Mouse (Mus musculus): ENCODE data around the gene Otx2. TPM values are rescaled to one million over a fixed set of nuclear protein-coding genes. Genes with fewer than 3 reads are reported as not detected.
"Not testable (repeated sequence)": the region's sequence is repeated elsewhere in the genome, so short reads cannot be mapped to it uniquely, and the experiment has no call there.

Otx2 gene
- polyA plus RNA-seq, 1 experiment from 2014 or later: 21.9 TPM

GRCm38 (mm10) chr14:48641462-48642395 lies 31.9 kb downstream of the Otx2 start:
- ATAC-seq (ENCODE audit: low FRiP score, low read depth): no peak
- Histone ChIP-seq H3K27me3 (peaks cover 2% of the 10 kb centered on the region; the same call in 1 of the 2 replicates), H3K27ac (replicated peaks) (no peak overlapping the region), H3K4me1 (replicated peaks) (no peaks in the 10 kb centered on the region), H3K36me3 (no peaks in the 10 kb centered on the region), H3K4me3 (no peak overlapping the region), H3K9ac (no peak overlapping the region), H3K9me3 (no peaks in the 10 kb centered on the region), H3K4me2 (no peak overlapping the region)
- WGBS: 74% methylated on average over 12 of the region's 12 CpGs

- Histone ChIP-seq H3K4me3 (no peak overlapping the region), H3K27me3 (no peaks in the 10 kb centered on the region), H3K27ac (replicated peaks) (no peak overlapping the region), H3K36me3 (no peaks in the 10 kb centered on the region), H3K4me1 (replicated peaks) (no peaks in the 10 kb centered on the region), H3K9ac (no peak overlapping the region), H3K9me3 (no peaks in the 10 kb centered on the region), H3K4me2 (no peak overlapping the region)
- 93% methylated on average over 3 of the region's 3 CpGs for WGBS
- no peak for ATAC-seq (ENCODE audit: low FRiP score, low read depth)
These were observed 40.5 kb downstream of the Otx2 start for GRCm38 (mm10) chr14:48633141-48633540.

GRCm38 (mm10) chr14:48632335-48632734 lies 41.3 kb downstream of the Otx2 start:
- no peak overlapping the region for H3K4me3 ChIP-seq
- no peaks in the 10 kb centered on the region for H3K9me3 ChIP-seq
- H3K27ac ChIP-seq (replicated peaks): no peak overlapping the region
- 90% methylated on average over 8 of the region's 8 CpGs for WGBS
- no peaks in the 10 kb centered on the region for H3K27me3 ChIP-seq
- H3K4me2 ChIP-seq: no peak overlapping the region
- no peak overlapping the region for H3K9ac ChIP-seq
- no peaks in the 10 kb centered on the region for H3K36me3 ChIP-seq
- no peak for ATAC-seq (ENCODE audit: low FRiP score, low read depth)
- H3K4me1 ChIP-seq (replicated peaks): no peaks in the 10 kb centered on the region

- Histone ChIP-seq H3K27me3 (no peaks in the 10 kb centered on the region), H3K36me3 (no peaks in the 10 kb centered on the region), H3K27ac (replicated peaks) (no peak overlapping the region), H3K4me2 (no peak overlapping the region), H3K9me3 (no peaks in the 10 kb centered on the region), H3K4me1 (replicated peaks) (no peaks in the 10 kb centered on the region), H3K4me3 (no peak overlapping the region), H3K9ac (no peak overlapping the region)
- WGBS: 78% methylated on average over 2 of the region's 2 CpGs
- no peak for ATAC-seq (ENCODE audit: low FRiP score, low read depth)
These were observed 42.1 kb downstream of the Otx2 start for GRCm38 (mm10) chr14:48631486-48631885.

- peaks cover 3% of the 10 kb centered on the region; the same call in 1 of the 2 replicates for H3K4me1 ChIP-seq (replicated peaks)
- H3K4me3 ChIP-seq: no peak overlapping the region
- no peaks in the 10 kb centered on the region for H3K27me3 ChIP-seq
- no peak overlapping the region for H3K27ac ChIP-seq (replicated peaks)
- H3K9ac ChIP-seq: no peak overlapping the region
- no peaks in the 10 kb centered on the region for H3K9me3 ChIP-seq
- no peak for ATAC-seq (ENCODE audit: low FRiP score, low read depth)
- H3K36me3 ChIP-seq: no peaks in the 10 kb centered on the region
- H3K4me2 ChIP-seq: no peak overlapping the region
- WGBS: 70% methylated on average over 9 of the region's 9 CpGs
These were observed 44.2 kb downstream of the Otx2 start for GRCm38 (mm10) chr14:48629404-48629803.

GRCm38 (mm10) chr14:48626271-48626670 lies 47.3 kb downstream of the Otx2 start:
- H3K27me3 ChIP-seq: no peaks in the 10 kb centered on the region
- ATAC-seq (ENCODE audit: low FRiP score, low read depth): peak; percentile 42; the same call in 1 of the 2 replicates
- H3K4me1 ChIP-seq (replicated peaks): peaks cover 3% of the 10 kb centered on the region; the same call in 1 of the 2 replicates
- 87% methylated on average over 4 of the region's 4 CpGs for WGBS
- H3K4me2 ChIP-seq: no peak overlapping the region
- H3K36me3 ChIP-seq: no peaks in the 10 kb centered on the region
- no peak overlapping the region for H3K4me3 ChIP-seq
- no peak overlapping the region for H3K9ac ChIP-seq
- no peak overlapping the region for H3K27ac ChIP-seq (replicated peaks)
- H3K9me3 ChIP-seq: no peaks in the 10 kb centered on the region

- peaks cover 3% of the 10 kb centered on the region; the same call in 1 of the 2 replicates for H3K4me1 ChIP-seq (replicated peaks)
- peak; percentile 42; the same call in 1 of the 2 replicates for ATAC-seq (ENCODE audit: low FRiP score, low read depth)
- no peak overlapping the region for H3K9ac ChIP-seq
- H3K36me3 ChIP-seq: no peaks in the 10 kb centered on the region
- H3K27me3 ChIP-seq: no peaks in the 10 kb centered on the region
- no peak overlapping the region for H3K27ac ChIP-seq (replicated peaks)
- H3K4me3 ChIP-seq: no peak overlapping the region
- 58% methylated on average over 6 of the region's 6 CpGs for WGBS
- no peaks in the 10 kb centered on the region for H3K9me3 ChIP-seq
- H3K4me2 ChIP-seq: no peak overlapping the region
These were observed 48.3 kb downstream of the Otx2 start for GRCm38 (mm10) chr14:48625331-48625694.

- Histone ChIP-seq H3K9me3 (no peaks in the 10 kb centered on the region), H3K27ac (replicated peaks) (no peak overlapping the region), H3K4me3 (no peak overlapping the region), H3K9ac (no peak overlapping the region), H3K27me3 (no peaks in the 10 kb centered on the region), H3K36me3 (no peaks in the 10 kb centered on the region), H3K4me1 (replicated peaks) (peaks cover 3% of the 10 kb centered on the region; the same call in 1 of the 2 replicates), H3K4me2 (no peak overlapping the region)
- ATAC-seq (ENCODE audit: low FRiP score, low read depth): peak; percentile 71; the same call in 1 of the 2 replicates
- WGBS: 46% methylated on average over 9 of the region's 9 CpGs
These were observed 48.9 kb downstream of the Otx2 start for GRCm38 (mm10) chr14:48624596-48625330.

- not testable (repeated sequence) for H3K27me3 ChIP-seq; H3K9me3 ChIP-seq; H3K4me3 ChIP-seq; H3K36me3 ChIP-seq; H3K9ac ChIP-seq; H3K4me2 ChIP-seq; ATAC-seq (ENCODE audit: low FRiP score, low read depth); H3K27ac ChIP-seq (replicated peaks); H3K4me1 ChIP-seq (replicated peaks)
- 86% methylated on average over 9 of the region's 9 CpGs for WGBS
These were observed 50.9 kb downstream of the Otx2 start for GRCm38 (mm10) chr14:48622726-48623125.

GRCm38 (mm10) chr14:48616361-48616760 lies 57.3 kb downstream of the Otx2 start:
- no peak overlapping the region for H3K4me3 ChIP-seq
- H3K27me3 ChIP-seq: no peaks in the 10 kb centered on the region
- H3K9me3 ChIP-seq: no peaks in the 10 kb centered on the region
- H3K9ac ChIP-seq: no peak overlapping the region
- ATAC-seq (ENCODE audit: low FRiP score, low read depth): no peak
- peaks cover 8% of the 10 kb centered on the region for H3K4me1 ChIP-seq (replicated peaks)
- H3K27ac ChIP-seq (replicated peaks): peak overlapping the region; percentile 5; the same call in 1 of the 2 replicates
- no peak overlapping the region for H3K4me2 ChIP-seq
- no peaks in the 10 kb centered on the region for H3K36me3 ChIP-seq
- 50% methylated on average over 5 of the region's 5 CpGs for WGBS

GRCm38 (mm10) chr14:48608641-48609310 lies 64.8 kb downstream of the Otx2 start:
- Histone ChIP-seq H3K4me1 (replicated peaks) (no peaks in the 10 kb centered on the region), H3K9ac (no peak overlapping the region), H3K27ac (replicated peaks) (no peak overlapping the region), H3K27me3 (no peaks in the 10 kb centered on the region), H3K4me2 (peak overlapping the region; percentile 24; the same call in 1 of the 2 replicates), H3K4me3 (no peak overlapping the region), H3K9me3 (no peaks in the 10 kb centered on the region), H3K36me3 (no peaks in the 10 kb centered on the region)
- 62% methylated on average over 15 of the region's 15 CpGs for WGBS
- peak; percentile 93 for ATAC-seq (ENCODE audit: low FRiP score, low read depth)

Measured in hindbrain, embryonic 15.5 days (tissue).